Mouse (Mus musculus): ENCODE measurements around the gene Leap2. TPM values are rescaled to one million over a fixed set of nuclear protein-coding genes. Genes with fewer than 3 reads are reported as not detected.

The Leap2 gene
- total and polyA plus RNA-seq, 3 experiments: not detected

DNA sequence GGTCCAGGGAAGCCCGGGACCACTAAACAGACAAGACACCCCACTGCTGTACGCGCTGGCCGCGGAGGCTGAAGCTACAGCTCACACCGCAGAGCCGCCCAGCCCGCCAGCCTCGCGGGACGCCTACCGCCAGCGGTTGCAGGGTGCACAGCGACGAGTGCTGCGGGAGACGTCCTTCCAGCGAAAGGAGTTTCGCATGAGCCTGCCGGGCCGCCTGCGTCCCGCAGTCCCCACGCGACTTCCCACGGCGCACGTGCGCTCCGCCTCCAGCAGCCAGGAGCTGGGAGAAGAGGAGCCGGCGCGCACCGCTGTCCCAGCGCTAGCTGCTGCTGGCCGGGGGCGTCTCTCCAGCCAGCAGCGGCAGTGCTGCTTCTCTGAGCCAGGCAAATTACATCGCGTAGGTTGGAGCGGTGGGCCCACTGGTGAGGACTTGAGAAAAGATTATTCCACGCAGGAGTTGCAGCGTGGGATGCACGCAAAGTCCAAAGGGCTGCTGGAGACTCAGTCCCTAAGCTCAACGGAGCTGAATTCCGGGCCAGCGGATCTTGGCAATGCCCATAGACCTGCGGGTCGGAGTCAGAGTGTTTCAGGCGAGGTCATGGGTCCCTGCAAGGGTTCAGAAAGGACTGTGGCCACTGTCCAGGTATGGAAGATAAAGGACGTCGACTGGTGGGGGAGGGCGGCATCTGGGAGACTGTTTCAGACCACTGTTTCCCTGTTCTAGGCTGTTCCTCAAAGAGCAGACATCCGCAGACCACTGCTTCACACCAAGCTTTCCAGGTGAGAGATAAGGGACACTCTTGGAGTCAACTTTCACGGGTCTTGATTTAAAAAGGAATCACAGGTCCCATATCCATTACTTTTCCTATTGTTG, 40.8 kb upstream of the Leap2 start:
- Histone ChIP-seq H3K36me3 (ENCODE audit: control insufficient read depth, insufficient read depth, low read length) (no peaks in the 10 kb centered on the region), H3K9ac (ENCODE audit: low read depth, low read length) (peak overlapping the region; percentile 20; the same call in 1 of the 2 replicates), H3K4me3 (peak overlapping the region; percentile 43), H3K27ac (no peak overlapping the region), H3K4me1 (ENCODE audit: control insufficient read depth, insufficient read depth, low read length) (peaks cover 1% of the 10 kb centered on the region; the same call in 1 of the 2 replicates), H3K79me2 (replicated peaks; ENCODE audit: control insufficient read depth, insufficient read depth, low read length) (no peaks in the 10 kb centered on the region), H3K27me3 (ENCODE audit: control insufficient read depth, insufficient read depth, low read length) (0 out of 2 replicates have a peak, but pooled peaks cover 2% of the 10 kb centered on the region)
- no peak for TF ChIP-seq POLR2A (IDR thresholded peaks at IDR 0.05; ENCODE audit: insufficient read depth, low read depth, low read length)
- TF ChIP-seq CTCF (IDR thresholded peaks at IDR 0.05): no peak
- TF ChIP-seq EP300 (IDR thresholded peaks at IDR 0.05; ENCODE audit: insufficient read depth, low read depth, low read length): no peak
- intact Hi-C loops (cut with DNase I): no loop called here
- DNase-seq: peak in 1 of 2 experiments; percentile 37
- WGBS: 19% methylated on average over 55 of the region's 55 CpGs

DNA sequence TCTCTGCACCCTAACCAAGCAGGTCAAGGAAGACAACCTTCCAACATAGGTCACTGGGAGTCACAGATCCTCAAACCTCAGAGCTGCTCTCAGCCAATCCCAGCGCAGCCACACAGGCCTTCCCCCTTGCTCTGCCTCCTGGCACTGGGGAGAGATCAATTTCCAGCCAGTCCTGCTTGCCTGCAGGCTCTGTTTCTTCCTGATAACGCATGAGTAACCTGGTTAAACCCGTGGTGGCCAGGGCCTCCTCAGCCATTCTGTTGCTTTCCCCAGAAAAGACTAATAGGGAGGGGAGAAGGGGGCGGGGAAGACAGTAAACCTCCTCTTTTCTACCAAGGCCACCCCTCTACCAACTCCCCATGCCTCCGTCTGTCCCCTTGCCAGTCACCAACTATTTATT, 38.8 kb upstream of the Leap2 start:
- no peak overlapping the region for H3K4me3 ChIP-seq
- intact Hi-C loops (cut with DNase I): no loop called here
- DNase-seq: no peak
- WGBS: 62% methylated on average over 5 of the region's 5 CpGs
- peaks cover 1% of the 10 kb centered on the region; the same call in 1 of the 2 replicates for H3K4me1 ChIP-seq (ENCODE audit: control insufficient read depth, insufficient read depth, low read length)
- no peak overlapping the region for H3K27ac ChIP-seq
- H3K36me3 ChIP-seq (ENCODE audit: control insufficient read depth, insufficient read depth, low read length): no peaks in the 10 kb centered on the region
- H3K9ac ChIP-seq (ENCODE audit: low read depth, low read length): no peak overlapping the region
- 0 out of 2 replicates have a peak, but pooled peaks cover 2% of the 10 kb centered on the region for H3K27me3 ChIP-seq (ENCODE audit: control insufficient read depth, insufficient read depth, low read length)
- TF ChIP-seq POLR2A (IDR thresholded peaks at IDR 0.05; ENCODE audit: insufficient read depth, low read depth, low read length) (no peak), EP300 (IDR thresholded peaks at IDR 0.05; ENCODE audit: insufficient read depth, low read depth, low read length) (no peak), CTCF (IDR thresholded peaks at IDR 0.05) (no peak)
- H3K79me2 ChIP-seq (replicated peaks; ENCODE audit: control insufficient read depth, insufficient read depth, low read length): no peaks in the 10 kb centered on the region

DNA sequence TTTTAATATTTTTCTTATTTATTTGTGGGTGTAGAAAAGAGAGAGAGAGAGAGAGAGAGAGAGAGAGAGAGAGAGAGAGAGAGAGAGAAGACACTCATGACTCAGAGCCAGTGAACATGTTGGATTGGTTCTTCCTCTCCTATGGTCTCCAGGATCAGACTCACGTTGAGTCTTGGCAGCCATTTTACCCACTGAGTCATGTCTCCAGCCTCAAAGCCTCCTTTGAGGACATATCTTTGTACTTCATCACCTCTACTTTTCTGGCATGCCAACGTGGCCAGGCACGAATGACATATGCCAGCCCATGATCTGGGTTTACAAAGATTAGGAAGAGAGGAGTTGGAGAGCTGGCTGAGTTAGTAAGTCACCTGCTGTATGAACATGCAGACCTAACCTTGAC, 37.2 kb upstream of the Leap2 start:
- no peak overlapping the region for H3K9ac ChIP-seq (ENCODE audit: low read depth, low read length)
- TF ChIP-seq CTCF (IDR thresholded peaks at IDR 0.05) (no peak), EP300 (IDR thresholded peaks at IDR 0.05; ENCODE audit: insufficient read depth, low read depth, low read length) (no peak), POLR2A (IDR thresholded peaks at IDR 0.05; ENCODE audit: insufficient read depth, low read depth, low read length) (no peak)
- WGBS: 60% methylated on average over 3 of the region's 3 CpGs
- DNase-seq: no peak
- 0 out of 2 replicates have a peak, but pooled peaks cover 2% of the 10 kb centered on the region for H3K27me3 ChIP-seq (ENCODE audit: control insufficient read depth, insufficient read depth, low read length)
- intact Hi-C loops (cut with DNase I): no loop called here
- H3K36me3 ChIP-seq (ENCODE audit: control insufficient read depth, insufficient read depth, low read length): no peaks in the 10 kb centered on the region
- no peak overlapping the region for H3K4me3 ChIP-seq
- peaks cover 2% of the 10 kb centered on the region for H3K4me1 ChIP-seq (ENCODE audit: control insufficient read depth, insufficient read depth, low read length)
- H3K27ac ChIP-seq: no peak overlapping the region
- H3K79me2 ChIP-seq (replicated peaks; ENCODE audit: control insufficient read depth, insufficient read depth, low read length): no peaks in the 10 kb centered on the region

DNA sequence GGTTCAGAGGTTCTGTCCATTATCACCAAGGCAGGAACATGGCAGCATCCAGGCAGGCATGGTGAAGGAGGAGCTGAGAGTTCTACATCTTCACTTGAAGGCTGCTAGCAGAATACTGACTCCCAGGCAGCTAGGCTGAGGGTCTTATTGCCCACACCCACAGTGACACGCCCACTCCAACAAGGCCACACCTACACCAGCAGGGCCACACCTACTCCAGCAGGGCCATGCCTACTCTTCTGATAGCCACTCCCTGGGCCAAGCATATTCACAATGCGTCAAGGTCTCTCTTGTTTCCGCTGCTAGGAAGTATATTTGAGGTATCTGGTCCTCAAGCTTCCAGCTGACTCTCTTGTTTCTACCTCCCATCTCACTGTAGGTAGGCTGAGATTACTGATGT, 36.0 kb upstream of the Leap2 start:
- H3K27ac ChIP-seq: no peak overlapping the region
- no peak overlapping the region for H3K9ac ChIP-seq (ENCODE audit: low read depth, low read length)
- H3K27me3 ChIP-seq (ENCODE audit: control insufficient read depth, insufficient read depth, low read length): 0 out of 2 replicates have a peak, but pooled peaks cover 2% of the 10 kb centered on the region
- WGBS: 71% methylated on average over 3 of the region's 3 CpGs
- no peak overlapping the region for H3K4me3 ChIP-seq
- H3K4me1 ChIP-seq (ENCODE audit: control insufficient read depth, insufficient read depth, low read length): peaks cover 2% of the 10 kb centered on the region
- H3K36me3 ChIP-seq (ENCODE audit: control insufficient read depth, insufficient read depth, low read length): no peaks in the 10 kb centered on the region
- no peaks in the 10 kb centered on the region for H3K79me2 ChIP-seq (replicated peaks; ENCODE audit: control insufficient read depth, insufficient read depth, low read length)
- intact Hi-C loops (cut with DNase I): no loop called here
- TF ChIP-seq POLR2A (IDR thresholded peaks at IDR 0.05; ENCODE audit: insufficient read depth, low read depth, low read length) (no peak), CTCF (IDR thresholded peaks at IDR 0.05) (no peak), EP300 (IDR thresholded peaks at IDR 0.05; ENCODE audit: insufficient read depth, low read depth, low read length) (no peak)
- DNase-seq: no peak

DNA sequence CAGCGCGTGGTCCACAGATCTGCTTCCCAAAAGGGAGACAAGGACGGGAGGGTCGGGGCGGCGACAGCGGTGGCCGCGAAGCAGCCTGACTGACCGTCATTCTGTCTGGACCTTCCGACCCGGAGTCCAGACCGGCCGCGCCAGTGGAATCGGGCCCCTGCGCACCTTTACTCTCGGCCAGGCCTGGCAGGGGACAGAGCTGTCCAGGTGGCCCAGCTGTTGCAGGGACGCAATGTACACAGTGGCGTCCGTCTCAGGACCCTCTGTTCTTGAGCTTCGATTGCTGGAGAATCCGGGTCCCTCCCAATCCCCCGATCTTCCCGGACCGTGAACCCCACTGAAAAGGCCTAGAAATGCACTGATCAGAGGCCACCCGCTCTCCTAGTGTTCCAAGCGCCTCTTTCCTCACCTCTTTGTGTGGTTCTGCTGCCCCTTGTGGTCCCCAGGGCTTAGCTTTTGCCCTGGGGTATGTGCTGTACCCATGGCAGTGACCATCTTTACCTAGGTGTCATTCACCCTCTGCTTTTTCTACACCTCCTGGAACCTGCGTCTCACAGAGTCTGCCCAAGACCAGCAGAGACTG, 34.5 kb upstream of the Leap2 start:
- Histone ChIP-seq H3K27ac (peak overlapping the region; percentile 17), H3K4me3 (peak overlapping the region; percentile 58), H3K9ac (ENCODE audit: low read depth, low read length) (peak overlapping the region; percentile 76), H3K79me2 (replicated peaks; ENCODE audit: control insufficient read depth, insufficient read depth, low read length) (no peaks in the 10 kb centered on the region), H3K4me1 (ENCODE audit: control insufficient read depth, insufficient read depth, low read length) (peaks cover 2% of the 10 kb centered on the region), H3K36me3 (ENCODE audit: control insufficient read depth, insufficient read depth, low read length) (no peaks in the 10 kb centered on the region), H3K27me3 (ENCODE audit: control insufficient read depth, insufficient read depth, low read length) (no peaks in the 10 kb centered on the region)
- intact Hi-C loops (cut with DNase I): no loop called here
- DNase-seq: no peak
- 18% methylated on average over 29 of the region's 29 CpGs for WGBS
- TF ChIP-seq CTCF (IDR thresholded peaks at IDR 0.05): peak; percentile 33
- TF ChIP-seq POLR2A (IDR thresholded peaks at IDR 0.05; ENCODE audit: insufficient read depth, low read depth, low read length): no peak

Measured in heart, adult 2 months (tissue).